Mouse (Mus musculus): Measurements from ENCODE around the gene Cd101.

DNA sequence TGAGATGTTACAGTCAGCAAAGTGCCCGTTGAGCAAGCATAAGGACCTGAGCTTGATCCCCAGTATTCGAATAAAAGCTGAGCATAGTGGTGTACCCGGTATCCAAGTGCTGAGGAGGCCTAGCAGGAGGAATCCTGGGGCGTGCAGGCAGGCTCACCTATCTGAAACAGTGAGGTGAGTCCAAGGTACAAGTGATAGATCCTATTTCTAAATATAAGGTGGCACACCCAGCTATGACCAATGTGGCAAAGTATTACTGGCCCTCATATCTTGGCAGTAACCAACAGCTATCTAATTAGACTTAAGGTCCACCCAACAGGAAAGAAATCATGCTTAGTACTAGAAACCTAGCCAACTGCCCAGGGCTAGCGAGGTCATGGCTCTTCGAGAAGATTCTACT lies 6.4 kb downstream of the Cd101 start:
- TF ChIP-seq CTCF (conservative IDR thresholded peaks at IDR 0.05; ENCODE audit: low read length): no peak
- TF ChIP-seq NANOG (IDR thresholded peaks at IDR 0.05; ENCODE audit: borderline replicate concordance, low read length): no peak
- TF ChIP-seq POU5F1 (IDR thresholded peaks at IDR 0.05; ENCODE audit: borderline replicate concordance, low read length): no peak

All from E14TG2a.4 (cell line).